Mouse (Mus musculus) heart, postnatal 4 days (tissue): ENCODE measurements around the gene Cdkn1b. TPM values are rescaled to one million over a fixed set of nuclear protein-coding genes. Genes with fewer than 3 reads are reported as not detected.
A peak's percentile ranks its signal among the peaks of the same experiment; 100 is the strongest.

ENCODE experiments used
- DNase-seq: peaks from one replicate; pipeline ENCODE4 v3.0.0; 2021
- total RNA-seq, 2 experiments: library from RNA; stranded (reverse); gene quantifications; 2 replicates each; pipeline ENCODE4 v1.2.3; 2021

Cdkn1b gene
- total RNA-seq, 2 experiments from 2014 or later: 46.1 to 47.7 TPM

DNA sequence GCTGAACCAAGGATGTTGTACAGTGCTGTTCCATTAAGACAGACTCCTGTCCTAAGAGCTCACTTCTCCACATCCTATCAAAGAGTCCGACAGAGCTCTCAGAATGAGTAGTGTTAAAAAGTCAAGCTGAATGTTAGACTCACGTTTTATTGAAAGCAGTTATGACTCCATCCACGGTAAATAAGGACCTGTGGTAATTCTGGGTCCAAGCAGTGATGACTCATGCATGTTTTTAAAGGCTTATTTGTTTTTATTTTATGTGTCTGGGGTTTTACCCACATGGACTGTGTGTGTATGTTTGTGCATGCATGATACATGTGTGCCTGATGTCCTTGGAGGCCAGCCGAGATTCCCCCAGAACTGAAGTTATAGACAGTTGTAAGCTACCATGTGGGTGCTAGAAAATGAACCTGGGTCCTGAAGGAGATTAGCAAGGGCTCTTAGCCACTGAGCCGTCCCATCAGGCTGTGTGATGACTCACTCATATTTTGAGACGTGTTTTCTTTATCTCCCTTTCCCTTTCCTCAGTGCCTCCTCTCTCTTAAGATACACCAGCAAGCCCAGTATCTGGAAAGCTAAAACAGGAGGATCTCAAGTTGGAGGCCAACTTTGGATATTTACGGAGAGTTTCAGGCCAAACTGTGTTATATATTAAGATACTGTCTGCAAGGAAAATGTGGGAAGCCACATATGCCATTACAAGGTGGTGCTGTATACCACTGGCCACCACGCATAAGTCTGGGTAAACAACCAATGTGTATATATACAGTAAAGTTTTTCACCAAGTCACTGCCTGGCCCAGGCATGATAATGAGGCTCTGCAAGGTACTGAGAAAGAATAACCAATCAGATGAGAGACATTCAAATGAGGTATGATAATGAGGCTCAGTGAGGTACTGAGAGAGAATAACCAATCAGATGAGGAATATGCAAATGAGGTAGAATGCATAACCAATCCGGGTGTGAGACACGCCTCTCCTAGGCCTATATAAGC is 16.0 kb upstream of the Cdkn1b start:
- no peak for DNase-seq

DNA sequence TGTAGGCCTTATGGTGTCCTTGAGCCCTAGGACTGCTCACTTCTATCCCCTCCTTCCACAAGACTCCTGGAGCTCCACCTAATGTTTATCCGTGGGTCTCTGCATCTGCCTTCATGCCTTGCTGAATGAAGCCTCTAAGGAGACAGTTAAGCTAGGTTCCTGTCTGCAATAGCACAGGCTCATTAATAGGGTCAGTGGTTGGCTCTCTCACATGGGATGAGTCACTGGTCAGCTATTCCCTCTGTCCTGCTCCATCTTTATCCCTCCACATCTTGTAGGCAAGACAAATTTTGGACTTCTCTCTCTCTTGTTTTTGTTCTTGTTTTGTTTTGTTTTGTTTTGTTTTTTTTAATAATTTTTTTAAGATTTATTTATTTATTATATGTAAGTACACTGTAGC is 14.4 kb upstream of the Cdkn1b start:
- DNase-seq: no peak

DNA sequence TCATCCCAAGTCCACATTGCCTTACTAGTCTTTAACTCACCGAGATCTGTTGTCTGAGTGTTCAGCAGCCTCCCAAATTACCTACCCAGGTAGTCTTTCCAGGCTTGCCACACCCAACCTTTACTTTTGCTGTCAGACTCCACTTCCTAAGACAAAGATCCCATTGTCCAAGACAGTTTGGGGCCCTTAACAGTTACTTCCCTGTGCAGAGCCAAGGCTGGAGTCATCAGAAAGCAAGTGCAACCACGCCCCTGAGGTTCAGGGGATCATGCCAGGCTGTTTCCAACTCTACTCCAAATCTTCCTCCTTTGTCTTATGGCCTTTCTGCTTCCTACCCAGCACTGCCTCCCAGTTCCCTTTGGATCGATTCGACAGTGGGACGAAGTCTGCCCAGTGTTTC is 5.7 kb upstream of the Cdkn1b start:
- no peak for DNase-seq

DNA sequence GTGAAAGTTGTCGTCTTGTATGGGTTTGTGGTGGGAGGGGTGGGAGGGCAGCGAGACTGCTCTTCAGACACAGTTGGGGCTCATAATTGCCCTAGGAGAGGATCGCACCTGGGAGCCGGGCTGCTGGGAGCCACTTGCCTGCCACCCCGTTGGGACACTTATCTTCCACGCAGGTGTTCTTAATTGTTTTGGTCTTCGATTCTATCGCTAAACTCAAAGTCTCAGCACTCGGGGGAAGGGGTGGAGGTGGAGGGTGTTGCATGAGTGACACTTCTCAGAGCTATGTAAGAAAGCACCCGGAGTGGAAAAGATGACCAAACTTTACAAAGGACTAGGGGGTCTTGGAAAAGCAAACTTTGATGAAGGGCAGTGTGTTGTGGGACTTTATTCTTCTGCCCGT is 3.6 kb upstream of the Cdkn1b start:
- peak; percentile 18 for DNase-seq

DNA sequence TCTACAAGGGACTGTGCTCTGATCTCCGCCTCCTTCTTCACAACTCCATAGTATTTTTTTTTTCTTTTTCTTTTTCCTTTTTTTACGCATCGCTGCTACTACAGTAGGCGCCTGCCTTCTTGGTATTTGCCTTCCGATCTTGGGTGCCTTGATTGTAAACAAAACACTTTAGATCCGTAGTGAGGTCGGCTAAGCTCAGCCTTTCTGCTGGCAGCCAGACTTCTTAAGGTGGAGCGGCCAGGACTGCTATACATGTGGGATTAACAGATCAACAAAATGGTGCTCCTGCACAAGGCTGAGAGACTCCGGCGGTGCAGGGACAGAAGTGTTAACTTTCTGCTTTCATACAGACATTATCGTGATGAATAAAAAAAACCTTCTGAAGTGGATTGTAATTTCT is 3.1 kb upstream of the Cdkn1b start:
- peak; percentile 63 for DNase-seq

DNA sequence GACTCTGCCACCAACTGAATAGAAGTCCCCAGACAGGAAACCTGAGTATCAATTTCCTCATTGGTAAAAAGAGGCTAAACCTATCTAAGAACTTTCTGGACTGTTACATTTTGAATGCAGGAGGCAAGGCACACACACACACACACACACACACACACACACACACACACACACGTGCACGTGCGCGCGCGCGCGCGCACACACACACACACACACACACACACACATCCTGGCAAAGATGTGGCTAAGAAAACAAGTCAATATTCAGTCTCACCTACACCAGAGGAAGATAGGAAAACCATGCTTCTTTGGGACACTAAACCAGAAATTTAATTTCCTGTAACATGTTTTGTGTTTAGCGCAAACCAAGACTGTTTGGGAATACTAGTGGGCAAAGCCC is 1.4 kb upstream of the Cdkn1b start:
- DNase-seq: no peak

DNA sequence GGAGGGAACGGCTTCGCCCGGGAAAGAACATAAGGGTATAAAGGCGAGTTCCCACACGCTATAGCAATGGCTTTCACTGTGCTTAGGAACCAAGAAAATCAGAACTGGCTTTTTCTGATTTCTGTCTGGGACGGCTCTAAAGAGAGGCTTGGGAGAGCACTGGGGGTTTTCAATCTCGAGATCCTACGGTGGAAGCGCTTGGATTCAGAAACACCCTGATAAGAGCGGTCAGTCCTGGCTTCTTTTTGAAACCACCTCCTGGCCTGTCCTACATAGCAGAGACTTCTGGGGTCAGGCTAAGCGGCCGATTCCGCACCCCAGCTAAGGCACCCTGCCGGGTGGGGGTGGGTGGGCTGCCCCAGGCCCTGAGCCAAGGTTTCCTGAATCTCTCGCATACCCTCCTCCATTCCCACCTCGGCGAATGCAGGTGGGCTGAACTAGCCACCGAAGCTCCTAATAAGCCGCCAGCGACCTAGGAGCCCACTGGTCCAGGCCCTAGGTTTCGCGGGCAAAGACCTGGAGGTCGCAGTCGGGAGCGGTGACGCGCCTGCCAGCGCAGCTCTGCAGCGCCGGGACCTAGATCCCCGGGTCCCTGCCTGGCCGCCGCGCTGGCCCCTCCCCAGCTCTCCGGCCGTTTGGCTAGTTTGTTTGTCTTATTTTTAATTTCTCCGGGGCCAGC is 551 bp upstream of the Cdkn1b start:
- DNase-seq: no peak

DNA sequence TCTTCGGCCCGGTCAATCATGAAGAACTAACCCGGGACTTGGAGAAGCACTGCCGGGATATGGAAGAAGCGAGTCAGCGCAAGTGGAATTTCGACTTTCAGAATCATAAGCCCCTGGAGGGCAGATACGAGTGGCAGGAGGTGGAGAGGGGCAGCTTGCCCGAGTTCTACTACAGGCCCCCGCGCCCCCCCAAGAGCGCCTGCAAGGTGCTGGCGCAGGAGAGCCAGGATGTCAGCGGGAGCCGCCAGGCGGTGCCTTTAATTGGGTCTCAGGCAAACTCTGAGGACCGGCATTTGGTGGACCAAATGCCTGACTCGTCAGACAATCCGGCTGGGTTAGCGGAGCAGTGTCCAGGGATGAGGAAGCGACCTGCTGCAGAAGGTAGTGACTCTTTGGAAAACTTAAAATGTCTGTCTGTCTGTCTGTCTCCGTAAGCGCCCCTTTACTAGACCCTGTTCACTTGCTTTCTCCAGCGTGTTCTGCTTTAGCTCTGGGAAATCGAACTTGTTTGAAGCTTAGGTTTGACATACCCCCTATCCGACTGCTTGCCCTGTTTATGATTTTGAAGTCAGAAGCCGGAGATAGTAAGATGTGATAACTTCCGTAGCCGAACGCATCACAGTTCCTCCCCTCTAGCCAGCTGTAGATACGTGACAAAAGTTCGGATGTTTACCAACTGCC is 953 bp downstream of the Cdkn1b start:
- DNase-seq: peak; percentile 57

DNA sequence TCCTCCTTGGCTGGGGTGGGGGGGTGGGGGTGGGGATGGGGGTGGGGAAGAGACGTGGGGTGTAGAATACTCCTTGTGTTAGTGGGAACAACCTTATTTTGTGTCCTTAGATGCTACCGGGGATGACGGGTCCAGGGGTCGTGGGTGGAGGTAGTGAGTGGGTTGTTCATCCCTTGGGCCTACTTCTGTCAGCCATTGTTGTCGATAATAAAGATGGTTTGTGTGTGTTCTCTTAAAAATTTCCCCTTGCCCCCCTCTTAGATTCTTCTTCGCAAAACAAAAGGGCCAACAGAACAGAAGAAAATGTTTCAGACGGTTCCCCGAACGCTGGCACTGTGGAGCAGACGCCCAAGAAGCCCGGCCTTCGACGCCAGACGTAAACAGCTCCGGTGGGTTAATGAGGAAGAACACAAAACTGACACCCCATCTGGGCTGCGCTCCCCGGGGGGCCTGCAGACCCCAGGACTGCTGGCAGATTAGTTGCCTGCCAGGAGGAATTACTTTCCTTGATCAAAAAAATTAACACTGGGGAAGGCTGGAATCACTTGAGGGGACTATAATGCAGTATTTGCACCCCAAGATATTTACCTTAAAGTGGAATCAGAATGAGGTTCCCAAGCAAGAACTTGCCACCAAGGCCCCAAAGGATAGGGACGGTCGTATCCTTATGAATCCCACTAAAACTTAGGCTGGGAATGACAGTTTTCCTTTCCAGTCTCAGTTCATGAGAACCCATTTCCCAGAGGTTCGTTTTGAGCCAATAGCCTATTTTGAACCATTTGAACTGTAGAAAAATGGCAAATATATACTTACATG is 1.7 kb downstream of the Cdkn1b start:
- no peak for DNase-seq

DNA sequence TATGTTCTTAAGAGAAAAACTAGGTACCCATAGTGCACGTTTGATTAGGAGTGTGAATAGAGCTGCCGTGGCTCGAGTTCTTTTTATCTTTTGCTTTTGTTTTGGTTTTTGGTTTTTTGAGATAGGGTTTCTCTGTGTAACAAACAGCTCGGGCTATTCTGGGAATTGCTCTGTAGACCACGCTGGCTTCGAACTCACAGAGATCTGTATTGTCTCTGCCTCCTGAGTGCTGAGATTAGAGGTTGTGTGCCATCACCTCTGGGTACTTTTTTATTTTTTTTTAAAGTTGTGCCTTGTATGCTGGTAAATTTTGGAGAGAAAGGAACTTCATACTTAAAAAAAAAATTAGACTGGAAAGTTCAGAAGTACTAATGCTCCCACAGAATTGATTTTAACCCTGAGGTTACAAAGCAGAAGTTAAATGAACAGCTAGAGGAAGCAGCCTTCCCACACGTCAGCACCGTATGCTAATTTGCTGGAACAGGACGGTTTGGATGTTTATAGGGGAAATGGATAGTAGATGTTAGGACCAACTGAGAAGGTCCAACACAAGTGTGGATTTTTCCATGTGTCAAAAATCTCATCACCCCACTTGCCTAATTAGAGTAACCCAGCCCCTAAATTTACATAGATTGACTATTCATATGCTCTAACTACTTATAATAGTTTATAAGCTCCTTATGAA is 2.5 kb downstream of the Cdkn1b start:
- no peak for DNase-seq

DNA sequence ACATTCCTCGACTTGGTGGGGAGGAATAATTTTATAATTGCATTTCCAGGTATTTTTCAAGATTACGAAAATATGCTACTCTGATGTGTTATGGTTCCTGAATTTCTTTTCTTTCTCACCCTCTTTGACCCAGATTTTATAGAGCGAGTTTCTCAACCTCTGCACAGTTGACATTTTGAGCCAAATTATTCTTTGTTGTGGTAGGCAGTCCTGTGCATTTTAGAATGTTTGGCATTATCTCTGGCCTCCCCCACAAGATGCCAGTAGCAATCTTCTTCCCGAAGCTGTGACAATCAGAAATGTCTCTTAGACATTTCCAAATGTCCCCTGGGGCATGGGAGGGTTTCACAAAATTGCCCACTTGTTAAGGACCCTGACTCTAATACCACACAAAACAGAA is 3.5 kb downstream of the Cdkn1b start:
- no peak for DNase-seq

DNA sequence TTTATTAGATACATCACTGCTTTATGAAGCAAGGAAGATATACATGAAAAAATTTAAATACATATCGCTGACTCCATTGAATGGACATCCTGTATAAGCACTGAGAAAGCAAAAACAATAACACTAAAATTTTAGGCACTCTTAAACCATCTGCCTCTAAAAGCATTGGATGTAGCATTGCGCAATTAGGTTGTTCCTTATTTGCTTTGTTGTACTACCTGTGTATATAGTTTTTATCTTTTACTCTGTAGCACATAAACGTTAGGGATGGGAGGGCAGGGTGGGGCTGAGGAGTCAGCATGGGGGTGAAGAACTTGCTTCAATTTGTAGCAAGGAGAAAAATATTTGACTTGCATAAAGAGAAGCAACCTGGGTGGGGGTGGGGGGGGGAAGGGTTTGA is 4.1 kb downstream of the Cdkn1b start:
- no peak for DNase-seq

DNA sequence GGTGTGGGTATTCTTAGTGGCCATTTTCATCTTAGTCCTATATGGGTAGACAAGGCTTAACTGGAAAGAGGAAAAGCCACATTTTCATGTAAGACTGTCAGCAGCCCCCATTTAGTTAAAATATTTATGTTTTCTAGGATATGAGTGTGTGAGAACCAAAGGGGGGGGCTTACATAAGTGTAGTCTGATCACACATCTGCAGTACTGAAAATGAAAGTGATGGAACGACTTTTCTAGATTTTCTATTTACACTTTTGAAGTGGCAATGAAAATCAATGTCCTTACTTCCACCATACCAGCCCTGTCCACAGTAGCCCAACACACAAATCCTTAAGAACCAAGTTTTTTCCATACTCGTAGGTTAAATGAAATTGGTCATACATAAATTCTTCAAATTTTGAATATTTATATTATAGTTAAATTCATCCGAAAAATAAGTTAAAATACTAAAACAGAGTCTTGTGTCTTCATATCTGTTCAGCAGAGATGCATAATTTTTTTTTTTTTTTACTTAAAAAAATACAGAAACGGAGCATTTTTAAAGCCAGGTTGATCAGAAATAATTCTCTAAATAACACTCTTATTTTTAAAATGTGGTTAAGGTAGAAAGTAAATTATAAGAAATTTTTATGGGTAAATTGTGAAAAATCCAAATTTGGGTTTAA is 5.6 kb downstream of the Cdkn1b start:
- DNase-seq: no peak

DNA sequence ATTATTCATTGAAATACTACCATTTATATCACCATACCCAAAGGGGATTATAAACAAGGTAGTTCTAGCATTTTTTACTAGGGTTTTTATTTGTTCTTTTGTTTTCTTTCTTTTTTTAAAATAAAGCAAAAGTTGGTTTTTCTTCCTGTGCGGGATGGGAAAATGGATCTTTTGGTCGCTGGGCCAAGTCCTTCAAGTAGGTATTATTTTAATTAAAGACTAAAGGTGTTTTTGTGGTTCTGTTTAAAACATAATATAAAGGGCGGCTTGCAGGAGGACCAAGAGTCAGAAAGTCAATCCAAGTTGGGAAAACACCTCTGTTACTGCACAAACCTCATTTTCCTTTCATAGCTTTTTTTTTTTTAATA is 6.1 kb downstream of the Cdkn1b start:
- no peak for DNase-seq

DNA sequence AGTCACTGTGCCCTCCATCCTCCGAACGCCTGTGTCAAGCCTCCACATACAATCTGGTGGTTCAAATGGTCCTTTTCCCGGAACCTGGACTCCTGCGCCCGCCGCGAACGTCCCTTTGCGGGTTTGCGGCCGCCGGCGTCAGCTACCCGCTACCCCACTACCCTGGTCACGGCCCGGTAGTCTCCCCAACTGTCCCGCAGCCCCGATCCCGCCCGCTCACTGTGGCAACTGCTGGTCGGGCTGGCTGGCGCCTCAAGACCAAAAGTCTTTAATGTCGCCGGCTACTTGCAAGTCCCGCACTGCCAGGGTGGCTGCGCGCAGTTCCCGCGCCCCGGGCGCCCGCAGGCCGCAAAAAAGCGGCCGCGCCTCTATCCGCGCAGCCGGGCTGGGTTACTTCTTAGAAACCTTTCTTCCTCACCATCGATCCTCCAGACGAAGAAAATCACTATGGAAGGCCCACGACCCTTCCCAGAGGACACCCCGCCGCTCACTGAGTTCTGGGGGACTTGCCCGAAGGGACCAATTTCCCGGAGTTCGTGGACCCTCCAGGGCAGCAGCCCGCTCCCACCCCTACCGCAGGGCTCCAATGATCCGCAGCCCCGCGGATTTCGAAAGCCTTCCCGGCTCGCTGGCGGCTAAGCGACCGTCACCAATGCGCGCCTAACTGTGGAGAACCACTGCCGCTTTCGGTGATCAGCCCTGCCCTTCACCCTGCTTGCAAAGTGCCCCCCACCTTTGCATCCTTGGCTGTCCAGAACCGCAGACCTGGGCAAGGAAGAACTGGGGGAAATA is 6.8 kb downstream of the Cdkn1b start:
- DNase-seq: peak; percentile 70

DNA sequence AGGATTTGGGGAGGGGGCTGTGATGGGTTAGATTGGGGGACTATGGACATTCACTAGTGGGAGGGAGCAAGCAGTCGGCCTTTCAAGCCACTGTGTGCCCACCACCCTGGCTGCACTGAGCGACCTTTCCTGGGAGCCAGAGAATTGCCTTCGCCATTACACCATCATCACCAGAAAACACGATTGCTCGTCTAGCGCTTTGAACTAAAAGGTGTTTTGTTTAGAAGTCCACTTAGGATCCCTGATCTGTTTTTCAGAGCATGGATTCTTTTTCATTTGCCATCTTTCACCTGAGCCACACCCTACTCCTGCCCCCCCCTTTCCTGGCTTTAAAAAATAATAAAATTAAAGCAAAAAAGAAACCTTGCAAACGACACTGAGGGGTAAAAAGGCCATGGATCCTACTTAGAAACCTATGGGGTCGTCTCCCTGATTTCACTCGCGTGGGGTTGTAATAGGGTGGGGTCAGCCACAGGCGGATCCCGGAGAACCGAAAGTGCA is 7.4 kb downstream of the Cdkn1b start:
- no peak for DNase-seq

DNA sequence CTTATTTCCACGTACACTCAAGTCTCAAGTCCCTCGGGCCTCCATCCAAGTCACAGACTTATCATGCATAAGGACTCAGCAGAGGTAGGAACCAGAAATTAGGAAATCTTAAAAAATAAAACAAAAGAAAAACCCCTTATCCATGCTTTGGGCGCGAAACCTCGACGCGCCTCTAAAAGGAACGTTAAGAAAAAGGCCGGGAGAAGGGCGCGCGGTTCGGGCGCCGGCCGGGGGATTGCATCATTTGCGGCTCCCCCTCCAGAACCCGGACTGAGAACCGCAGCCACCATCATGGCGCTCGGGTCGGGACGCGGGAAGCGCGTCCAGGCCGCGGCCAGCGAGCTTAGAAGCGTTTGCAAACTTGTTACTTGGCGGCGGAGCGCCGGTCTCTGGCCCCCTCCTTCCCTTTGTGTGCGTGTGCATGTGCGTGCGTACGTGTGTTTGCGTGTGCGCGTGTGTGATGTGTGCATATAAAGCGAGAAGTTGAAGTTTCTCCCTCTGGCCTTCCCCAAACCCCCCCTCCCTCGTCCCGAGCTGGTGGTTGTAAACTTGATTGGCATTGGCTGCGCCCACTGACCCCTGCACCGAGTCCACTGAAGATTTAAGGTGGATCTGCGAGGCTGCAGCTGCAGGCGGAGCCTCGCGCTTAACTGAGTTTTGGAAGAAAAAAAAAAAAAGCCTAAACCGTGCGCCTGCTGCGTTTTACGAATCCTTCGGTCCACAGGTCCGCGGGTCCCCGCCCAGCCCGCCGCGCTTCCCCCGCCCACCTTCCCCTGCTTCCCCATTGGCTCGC is 8.1 kb downstream of the Cdkn1b start:
- DNase-seq: peak; percentile 87

DNA sequence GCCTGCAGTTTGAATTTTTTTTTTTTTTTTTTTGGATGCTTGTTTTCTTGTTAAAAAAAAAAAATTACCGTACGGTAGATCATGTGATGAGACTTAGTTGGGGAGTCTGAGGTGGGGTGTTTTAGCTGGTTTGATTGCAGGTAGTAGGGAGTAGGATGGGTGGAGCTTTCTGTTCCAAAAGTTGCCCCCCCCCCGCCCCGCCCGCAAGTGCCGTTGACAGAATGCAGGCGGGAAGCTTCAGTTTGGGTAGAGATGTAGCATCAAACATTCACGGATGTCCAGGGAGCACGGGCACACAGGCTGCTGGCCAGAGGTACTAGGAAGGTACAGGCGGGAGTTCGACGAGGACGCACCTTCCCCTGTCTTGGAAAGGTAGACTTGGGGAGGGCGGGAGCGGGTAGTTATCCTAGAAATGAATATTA is 8.7 kb downstream of the Cdkn1b start:
- DNase-seq: peak; percentile 42

DNA sequence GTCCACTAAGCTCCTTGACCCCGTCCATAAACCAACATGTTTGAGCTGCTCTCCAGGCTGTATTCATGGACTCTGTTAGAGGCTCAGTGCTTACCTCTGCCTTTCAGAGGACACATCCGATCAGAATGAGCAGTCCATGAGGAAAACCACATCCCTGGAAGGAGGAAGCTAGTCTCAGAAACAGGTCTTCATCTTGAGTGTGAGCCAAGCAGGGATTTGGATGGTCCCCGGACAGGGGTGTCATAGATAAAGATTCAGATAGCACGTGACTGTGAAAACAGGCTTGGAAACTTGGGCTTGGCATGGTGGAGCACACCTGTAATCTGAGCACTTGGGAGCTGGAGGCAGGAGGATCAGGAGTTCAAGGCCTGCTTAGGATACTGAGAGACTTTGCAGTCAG is 9.7 kb downstream of the Cdkn1b start:
- no peak for DNase-seq
